Mouse (Mus musculus): Measurements from ENCODE around the gene Ttc17. TPM values are rescaled to one million over a fixed set of nuclear protein-coding genes. Genes with fewer than 3 reads are reported as not detected.
"Not testable (repeated sequence)": the region's sequence is repeated elsewhere in the genome, so short reads cannot be mapped to it uniquely, and the experiment has no call there.

Gene Ttc17
- polyA plus RNA-seq, 1 experiment, result 7.7 TPM

- no peak for TF ChIP-seq CEBPB (IDR thresholded peaks at IDR 0.05; ENCODE audit: low read depth)
- no peak for TF ChIP-seq MAX (IDR thresholded peaks at IDR 0.05)
- TF ChIP-seq CTCF (IDR thresholded peaks at IDR 0.05; ENCODE audit: control insufficient read depth, insufficient read depth, insufficient read length), result no peak
- no peak for TF ChIP-seq MYOD1 (IDR thresholded peaks at IDR 0.05; ENCODE audit: control insufficient read depth, insufficient read length, low read depth)
- Histone ChIP-seq H3K79me2 (ENCODE audit: control insufficient read depth, insufficient read depth) (peaks cover 77% of the 10 kb centered on the region), H3ac (ENCODE audit: control insufficient read depth, insufficient read length, low read depth) (no peak overlapping the region), H3K4me3 (ENCODE audit: insufficient read depth, poor library complexity, severe bottlenecking) (no peak overlapping the region), H3K79me3 (ENCODE audit: low read depth) (peaks cover 18% of the 10 kb centered on the region), H3K27me3 (ENCODE audit: control insufficient read depth, insufficient read depth, insufficient read length) (no peaks in the 10 kb centered on the region), H3K36me3 (ENCODE audit: control insufficient read depth, insufficient read depth) (no peaks in the 10 kb centered on the region)
Observed at GRCm38 (mm10) chr2:94397453-94397852, 9.0 kb downstream of the Ttc17 start.

- peaks cover 17% of the 10 kb centered on the region for H3K79me3 ChIP-seq (ENCODE audit: low read depth)
- H3K27me3 ChIP-seq (ENCODE audit: control insufficient read depth, insufficient read depth, insufficient read length), result no peaks in the 10 kb centered on the region
- H3K36me3 ChIP-seq (ENCODE audit: control insufficient read depth, insufficient read depth), result no peaks in the 10 kb centered on the region
- TF ChIP-seq MAX (IDR thresholded peaks at IDR 0.05), result no peak
- TF ChIP-seq CEBPB (IDR thresholded peaks at IDR 0.05; ENCODE audit: low read depth), result no peak
- TF ChIP-seq USF1 (IDR thresholded peaks at IDR 0.05; ENCODE audit: low read depth), result no peak
- no peak for TF ChIP-seq FOSL1 (IDR thresholded peaks at IDR 0.05; ENCODE audit: insufficient read depth, low read length, poor library complexity, severe bottlenecking)
- H3K79me2 ChIP-seq (ENCODE audit: control insufficient read depth, insufficient read depth), result peaks cover 72% of the 10 kb centered on the region
- H3K4me3 ChIP-seq (ENCODE audit: insufficient read depth, poor library complexity, severe bottlenecking), result no peak overlapping the region
- H3ac ChIP-seq (ENCODE audit: control insufficient read depth, insufficient read length, low read depth), result no peak overlapping the region
Observed at GRCm38 (mm10) chr2:94396325-94396724, 10.2 kb downstream of the Ttc17 start.

DNA sequence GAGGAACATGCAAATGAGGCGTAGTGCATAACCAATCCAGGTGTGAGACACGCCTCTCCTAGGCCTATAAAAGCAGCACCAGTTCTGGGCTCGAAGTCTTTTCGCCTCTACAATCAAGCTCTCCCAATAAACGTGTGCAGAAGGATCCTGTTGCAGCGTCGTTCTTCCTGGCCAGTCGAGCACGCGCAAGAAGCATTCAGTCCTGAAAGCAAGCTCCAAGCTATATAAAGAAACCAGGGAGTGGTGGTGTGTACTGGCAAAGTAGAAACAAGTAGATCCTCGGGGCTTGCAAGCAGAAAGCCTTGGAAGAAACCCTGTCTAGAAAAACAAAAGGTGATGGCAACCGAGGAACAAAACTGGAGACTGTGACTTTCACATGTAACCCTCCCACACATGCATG, 15.4 kb downstream of the Ttc17 start:
- H3K79me3 ChIP-seq (ENCODE audit: low read depth); H3K4me3 ChIP-seq (ENCODE audit: insufficient read depth, poor library complexity, severe bottlenecking); H3K27me3 ChIP-seq (ENCODE audit: control insufficient read depth, insufficient read depth, insufficient read length); H3ac ChIP-seq (ENCODE audit: control insufficient read depth, insufficient read length, low read depth); H3K36me3 ChIP-seq (ENCODE audit: control insufficient read depth, insufficient read depth): not testable (repeated sequence)
- H3K79me2 ChIP-seq (ENCODE audit: control insufficient read depth, insufficient read depth), result peaks cover 36% of the 10 kb centered on the region

GRCm38 (mm10) chr2:94389000-94389399, 17.5 kb downstream of the Ttc17 start:
- no peak overlapping the region for H3K4me3 ChIP-seq (ENCODE audit: insufficient read depth, poor library complexity, severe bottlenecking)
- H3K79me2 ChIP-seq (ENCODE audit: control insufficient read depth, insufficient read depth), result peaks cover 17% of the 10 kb centered on the region
- H3ac ChIP-seq (ENCODE audit: control insufficient read depth, insufficient read length, low read depth), result no peak overlapping the region
- TF ChIP-seq MYOD1 (IDR thresholded peaks at IDR 0.05; ENCODE audit: control insufficient read depth, insufficient read length, low read depth) (no peak), CTCF (IDR thresholded peaks at IDR 0.05; ENCODE audit: control insufficient read depth, insufficient read depth, insufficient read length) (no peak), CEBPB (IDR thresholded peaks at IDR 0.05; ENCODE audit: low read depth) (no peak), FOSL1 (IDR thresholded peaks at IDR 0.05; ENCODE audit: insufficient read depth, low read length, poor library complexity, severe bottlenecking) (no peak), MAX (IDR thresholded peaks at IDR 0.05) (no peak), MYOG (IDR thresholded peaks at IDR 0.05; ENCODE audit: control insufficient read depth, extremely low read depth, insufficient read length) (no peak), USF1 (IDR thresholded peaks at IDR 0.05; ENCODE audit: low read depth) (no peak)
- no peaks in the 10 kb centered on the region for H3K27me3 ChIP-seq (ENCODE audit: control insufficient read depth, insufficient read depth, insufficient read length)
- peaks cover 3% of the 10 kb centered on the region for H3K79me3 ChIP-seq (ENCODE audit: low read depth)
- peaks cover 2% of the 10 kb centered on the region for H3K36me3 ChIP-seq (ENCODE audit: control insufficient read depth, insufficient read depth)

DNA sequence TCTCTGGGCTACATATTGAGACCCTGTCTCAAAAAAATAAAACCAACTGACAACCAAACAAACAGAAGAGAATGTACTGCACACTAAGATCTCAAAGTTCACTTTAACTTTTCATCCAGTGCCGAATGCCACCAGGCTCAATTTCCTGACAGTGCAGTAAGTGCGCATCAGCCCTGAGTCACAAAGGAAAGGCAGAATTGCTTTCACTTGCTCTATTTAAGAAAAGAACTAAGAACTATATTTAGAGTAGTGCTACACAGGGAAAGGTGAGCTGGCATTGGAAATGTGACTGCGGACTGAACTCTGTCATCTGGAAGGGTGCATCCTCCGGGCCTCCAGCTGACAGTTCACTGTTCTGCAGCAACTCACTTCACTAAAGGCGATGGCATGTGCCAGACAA, 18.6 kb downstream of the Ttc17 start:
- Histone ChIP-seq H3K27me3 (ENCODE audit: control insufficient read depth, insufficient read depth, insufficient read length) (no peaks in the 10 kb centered on the region), H3K79me3 (ENCODE audit: low read depth) (peaks cover under 1% of the 10 kb centered on the region), H3K4me3 (ENCODE audit: insufficient read depth, poor library complexity, severe bottlenecking) (no peak overlapping the region), H3K36me3 (ENCODE audit: control insufficient read depth, insufficient read depth) (peaks cover 9% of the 10 kb centered on the region), H3K79me2 (ENCODE audit: control insufficient read depth, insufficient read depth) (peaks cover 17% of the 10 kb centered on the region), H3ac (ENCODE audit: control insufficient read depth, insufficient read length, low read depth) (no peak overlapping the region)
- TF ChIP-seq USF1 (IDR thresholded peaks at IDR 0.05; ENCODE audit: low read depth) (no peak), MAX (IDR thresholded peaks at IDR 0.05) (no peak), CTCF (IDR thresholded peaks at IDR 0.05; ENCODE audit: control insufficient read depth, insufficient read depth, insufficient read length) (no peak), MYOG (IDR thresholded peaks at IDR 0.05; ENCODE audit: control insufficient read depth, extremely low read depth, insufficient read length) (no peak), CEBPB (IDR thresholded peaks at IDR 0.05; ENCODE audit: low read depth) (no peak), FOSL1 (IDR thresholded peaks at IDR 0.05; ENCODE audit: insufficient read depth, low read length, poor library complexity, severe bottlenecking) (no peak), MYOD1 (IDR thresholded peaks at IDR 0.05; ENCODE audit: control insufficient read depth, insufficient read length, low read depth) (no peak)

GRCm38 (mm10) chr2:94384483-94384882, 22.0 kb downstream of the Ttc17 start:
- H3K79me2 ChIP-seq (ENCODE audit: control insufficient read depth, insufficient read depth); H3K79me3 ChIP-seq (ENCODE audit: low read depth); H3ac ChIP-seq (ENCODE audit: control insufficient read depth, insufficient read length, low read depth); H3K4me3 ChIP-seq (ENCODE audit: insufficient read depth, poor library complexity, severe bottlenecking); H3K27me3 ChIP-seq (ENCODE audit: control insufficient read depth, insufficient read depth, insufficient read length): not testable (repeated sequence)
- peaks cover 21% of the 10 kb centered on the region for H3K36me3 ChIP-seq (ENCODE audit: control insufficient read depth, insufficient read depth)

Data from C2C12 (cell line).